Mouse (Mus musculus): ENCODE measurements around the gene Oxsr1.
"Not testable (repeated sequence)": the region's sequence is repeated elsewhere in the genome, so short reads cannot be mapped to it uniquely, and the experiment has no call there.

Gene Oxsr1

DNA sequence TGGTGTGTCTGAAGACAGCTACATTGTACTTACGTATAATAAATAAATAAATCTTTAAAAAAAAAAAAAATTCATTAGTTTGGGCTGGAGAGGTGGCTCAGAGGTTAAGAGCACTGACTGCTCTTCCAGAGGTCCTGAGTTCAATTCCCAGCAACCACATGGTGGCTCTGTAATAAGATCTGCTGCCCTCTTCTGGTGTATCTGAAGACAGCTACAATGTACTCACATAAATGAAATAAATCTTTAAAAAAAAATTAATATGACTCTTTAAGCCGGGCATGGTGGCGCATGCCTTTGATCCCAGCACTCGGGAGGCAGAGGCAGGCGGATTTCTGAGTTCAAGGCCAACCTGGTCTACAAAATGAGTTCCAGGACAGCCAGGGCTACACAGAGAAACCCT, 47.4 kb downstream of the Oxsr1 start:
- not testable (repeated sequence) for DNase-seq (ENCODE audit: low read depth, low spot score)

DNA sequence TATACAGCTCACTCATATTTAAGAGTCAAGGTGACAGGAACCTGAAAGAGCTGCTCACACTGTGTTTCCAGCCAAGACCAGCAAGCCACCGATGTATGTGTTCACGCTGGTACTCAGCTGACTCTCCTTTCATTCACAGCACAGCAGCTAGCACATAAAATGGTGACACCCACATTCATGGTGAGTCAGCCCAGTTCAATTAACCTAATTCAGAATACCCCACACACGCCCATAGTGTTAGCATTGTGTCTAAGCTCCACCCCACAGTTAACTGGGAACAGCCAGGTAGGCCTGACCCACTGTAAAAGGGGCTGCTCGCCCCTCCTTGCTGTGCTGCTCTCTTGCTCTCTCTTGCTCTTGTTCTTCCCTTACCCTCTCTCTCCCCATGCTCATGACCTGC, 50.7 kb downstream of the Oxsr1 start:
- DNase-seq (ENCODE audit: low read depth, low spot score) = peak; percentile 79

DNA sequence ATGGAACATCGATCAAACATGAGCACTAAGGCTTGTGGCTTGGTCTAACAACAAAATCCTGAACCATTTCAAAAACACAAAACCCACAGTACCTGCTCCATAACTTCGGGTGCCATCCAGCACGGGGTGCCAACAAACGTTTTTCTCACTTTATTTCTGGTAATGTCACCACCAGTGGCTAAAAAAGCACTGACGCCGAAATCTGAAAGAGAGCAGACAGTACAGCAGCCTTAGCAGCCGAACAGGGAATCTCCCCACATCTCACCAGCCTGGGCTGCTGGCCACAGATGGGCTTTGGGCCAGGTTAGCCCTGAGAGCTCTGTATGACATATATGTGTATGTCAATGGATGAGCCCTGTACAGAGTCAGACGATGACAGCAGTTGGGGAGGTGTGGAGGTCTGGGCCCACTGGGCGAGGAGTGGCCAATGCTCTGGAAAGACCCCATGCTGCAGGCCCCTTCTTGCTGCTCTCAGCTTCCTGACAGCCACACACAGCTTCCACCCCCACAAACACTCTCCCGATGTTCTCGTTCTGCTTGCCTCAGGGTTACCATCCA, 53.6 kb downstream of the Oxsr1 start:
- DNase-seq (ENCODE audit: low read depth, low spot score) = peak; percentile 68

DNA sequence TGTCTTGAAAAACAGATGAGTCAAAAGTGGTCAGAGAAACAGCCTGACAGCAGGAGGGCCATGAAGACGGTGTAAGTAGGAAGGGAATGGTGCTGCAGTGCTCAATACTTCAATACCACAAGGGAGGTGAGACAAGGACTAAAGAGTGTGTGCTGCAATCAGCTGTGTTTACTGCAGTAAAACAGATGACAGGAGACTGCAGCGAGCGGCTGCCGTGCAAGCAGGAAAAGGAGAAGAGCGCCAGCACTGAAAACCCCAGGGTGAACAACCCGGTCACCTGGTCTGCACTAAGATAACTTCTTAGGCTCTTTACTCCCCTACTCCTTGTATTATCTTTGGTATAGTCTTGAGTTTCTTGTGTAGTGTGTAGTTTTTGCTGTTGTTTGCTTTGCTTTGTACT, 54.1 kb downstream of the Oxsr1 start:
- DNase-seq (ENCODE audit: low read depth, low spot score) = peak; percentile 42

DNA sequence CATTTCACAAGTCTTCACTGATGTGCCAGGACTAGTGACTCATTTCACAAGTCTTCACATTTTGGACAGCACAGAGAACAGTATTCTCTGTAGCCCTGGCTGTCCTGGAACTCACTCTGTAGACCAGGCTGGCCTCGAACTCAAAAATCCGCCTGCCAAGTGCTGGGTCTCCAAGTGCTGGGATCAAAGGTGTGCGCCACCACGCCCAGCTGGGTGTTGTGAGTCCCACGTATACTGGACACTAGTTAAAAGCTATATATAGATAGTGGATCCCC, 56.2 kb downstream of the Oxsr1 start:
- DNase-seq (ENCODE audit: low read depth, low spot score) = not testable (repeated sequence)

DNA sequence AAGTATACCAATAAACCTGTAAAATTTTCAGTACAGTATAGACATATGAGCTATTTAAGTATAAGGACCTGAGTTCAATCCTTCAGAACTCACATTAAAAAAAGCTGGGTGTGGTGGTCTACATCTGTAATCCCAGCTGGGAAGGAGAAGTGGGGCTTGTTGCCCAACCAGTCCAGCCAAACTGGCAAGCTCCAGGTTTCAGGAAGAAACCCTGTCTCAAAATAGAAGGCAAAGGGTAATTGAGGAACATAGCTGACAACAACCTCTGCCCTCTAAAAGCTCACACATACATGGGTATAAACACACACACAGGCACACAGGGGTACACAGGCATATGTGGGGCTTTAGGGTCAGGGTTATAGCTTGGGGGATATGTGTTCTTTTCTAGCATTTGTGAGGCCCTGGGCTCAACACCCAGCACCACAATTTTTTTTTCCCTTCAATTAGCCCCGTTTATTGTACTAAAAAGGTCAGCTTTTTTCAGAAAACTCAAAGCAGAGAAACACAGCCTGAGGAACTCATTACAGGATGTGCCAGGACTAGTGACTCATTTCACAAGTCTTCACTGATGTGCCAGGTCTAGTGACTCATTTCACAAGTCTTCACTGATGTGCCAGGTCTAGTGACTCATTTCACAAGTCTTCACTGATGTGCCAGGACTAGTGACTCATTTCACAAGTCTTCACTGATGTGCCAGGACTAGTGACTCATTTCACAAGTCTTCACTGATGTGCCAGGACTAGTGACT, 56.7 kb downstream of the Oxsr1 start:
- peak; percentile 36 for DNase-seq (ENCODE audit: low read depth, low spot score)

DNA sequence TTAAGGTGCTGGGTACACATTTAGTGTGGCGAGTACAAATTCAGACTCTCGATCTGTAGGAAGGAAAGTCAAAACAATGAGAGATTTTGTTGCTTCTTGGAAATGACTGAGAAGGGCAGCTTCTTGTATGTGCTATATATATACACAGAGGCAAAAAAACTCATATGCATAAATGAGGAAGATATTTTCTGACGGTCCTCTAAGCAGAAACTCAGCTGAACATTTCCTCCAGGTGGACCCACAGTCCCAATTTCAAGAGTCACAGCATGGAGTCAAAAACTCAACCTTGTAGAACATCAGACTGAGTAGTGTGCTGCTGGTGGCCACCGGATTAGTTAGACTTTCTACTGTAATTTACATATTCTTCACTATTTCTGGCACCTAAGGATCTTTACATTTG, 59.2 kb downstream of the Oxsr1 start:
- no peak for DNase-seq (ENCODE audit: low read depth, low spot score)

DNA sequence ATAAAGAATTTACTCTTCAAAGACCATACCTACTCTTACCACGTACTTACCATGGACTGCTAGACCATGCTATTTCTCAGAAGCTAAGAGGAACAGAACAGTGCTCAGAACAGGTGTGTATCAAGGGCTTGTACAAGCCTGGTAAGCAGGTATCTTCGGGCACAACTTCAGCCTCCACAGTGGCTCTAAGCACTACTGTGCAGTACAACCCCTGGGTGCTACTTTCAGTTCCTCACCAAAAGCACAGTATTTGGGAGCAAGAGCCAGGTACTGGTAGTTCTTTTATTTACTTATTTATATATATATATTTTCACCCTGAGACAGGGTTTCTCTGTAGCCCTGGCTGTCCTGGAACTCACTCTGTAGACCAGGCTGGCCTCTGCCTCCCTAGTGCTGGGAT, 61.4 kb downstream of the Oxsr1 start:
- no peak for DNase-seq (ENCODE audit: low read depth, low spot score)

DNA sequence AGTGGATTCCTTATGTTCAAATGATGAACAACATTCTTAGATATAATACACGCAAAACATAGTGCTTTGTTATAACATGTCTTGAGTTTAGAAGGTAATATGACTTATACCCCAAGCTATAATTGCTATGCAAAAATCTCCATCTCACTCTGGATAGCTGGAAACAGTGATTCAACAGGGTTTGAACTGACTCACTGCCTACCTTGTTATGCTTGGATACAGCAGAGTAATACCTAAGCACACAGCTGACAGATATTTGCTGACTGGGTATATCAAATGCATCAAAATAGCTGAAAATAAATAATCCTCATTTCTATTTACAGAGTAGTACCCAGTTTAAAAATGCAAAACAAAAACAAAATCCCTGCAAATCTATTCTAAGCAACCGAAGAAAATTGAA, 63.4 kb downstream of the Oxsr1 start:
- DNase-seq (ENCODE audit: low read depth, low spot score) = no peak

GRCm38 (mm10) chr9:119258128-119258527, 64.1 kb downstream of the Oxsr1 start:
- DNase-seq (ENCODE audit: low read depth, low spot score) = no peak

DNA sequence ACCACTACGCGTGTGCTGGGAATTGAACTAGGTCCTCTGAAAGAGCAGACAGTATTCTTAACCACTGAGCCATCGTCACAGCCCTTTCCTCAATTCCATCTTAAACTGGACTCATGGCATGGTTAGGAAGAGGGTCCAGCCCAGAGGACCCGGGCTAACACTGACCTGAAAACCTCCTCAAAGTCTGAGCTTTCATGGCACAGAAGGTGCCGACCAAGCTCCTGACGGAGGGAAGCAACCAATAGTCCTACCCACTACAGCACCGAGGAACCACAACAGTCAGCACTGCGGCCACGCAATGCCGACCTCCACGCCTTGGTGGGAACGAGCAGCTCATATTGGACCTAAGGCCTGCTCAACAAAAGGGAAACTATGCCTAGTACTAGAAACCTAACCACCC, 66.1 kb downstream of the Oxsr1 start:
- DNase-seq (ENCODE audit: low read depth, low spot score) = no peak

GRCm38 (mm10) chr9:119255096-119255495, 67.1 kb downstream of the Oxsr1 start:
- DNase-seq (ENCODE audit: low read depth, low spot score) = no peak

DNA sequence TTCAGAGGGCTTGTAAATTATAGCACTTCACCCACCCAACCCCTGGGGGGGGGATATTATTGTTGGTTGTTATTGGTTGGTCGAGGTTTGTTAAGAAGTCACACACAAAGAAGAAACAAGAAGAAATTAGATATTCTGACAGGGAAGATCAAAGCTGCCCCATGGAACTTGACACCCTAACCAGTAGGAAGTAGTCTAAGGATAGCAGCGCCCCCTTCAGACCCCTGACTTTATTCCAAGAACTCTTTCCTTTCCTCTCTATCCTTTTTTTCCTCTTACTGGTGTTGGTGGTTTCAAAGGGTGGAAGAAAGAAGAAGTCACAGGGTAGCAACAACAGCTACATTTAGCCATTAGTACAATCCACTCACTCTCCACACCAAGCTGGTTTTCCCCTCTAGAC, 68.0 kb downstream of the Oxsr1 start:
- no peak for DNase-seq (ENCODE audit: low read depth, low spot score)

- DNase-seq (ENCODE audit: low read depth, low spot score) = no peak
Measured at GRCm38 (mm10) chr9:119247996-119248395, 74.2 kb downstream of the Oxsr1 start.

- DNase-seq (ENCODE audit: low read depth, low spot score) = peak; percentile 63
Measured at GRCm38 (mm10) chr9:119246826-119247225, 75.4 kb downstream of the Oxsr1 start.

- no peak for DNase-seq (ENCODE audit: low read depth, low spot score)
Measured at GRCm38 (mm10) chr9:119243981-119244380, 78.2 kb downstream of the Oxsr1 start.

- peak; percentile 6 for DNase-seq (ENCODE audit: low read depth, low spot score)
Measured at GRCm38 (mm10) chr9:119241169-119241865, 80.9 kb downstream of the Oxsr1 start.

GRCm38 (mm10) chr9:119240286-119240997, 81.8 kb downstream of the Oxsr1 start:
- DNase-seq (ENCODE audit: low read depth, low spot score) = peak; percentile 71

GRCm38 (mm10) chr9:119239274-119239673, 83.0 kb downstream of the Oxsr1 start:
- DNase-seq (ENCODE audit: low read depth, low spot score) = no peak

GRCm38 (mm10) chr9:119238796-119239195, 83.4 kb downstream of the Oxsr1 start:
- no peak for DNase-seq (ENCODE audit: low read depth, low spot score)

- no peak for DNase-seq (ENCODE audit: low read depth, low spot score)
Measured at GRCm38 (mm10) chr9:119231552-119231951, 90.7 kb downstream of the Oxsr1 start.

GRCm38 (mm10) chr9:119230829-119231228, 91.4 kb downstream of the Oxsr1 start:
- DNase-seq (ENCODE audit: low read depth, low spot score) = no peak

DNA sequence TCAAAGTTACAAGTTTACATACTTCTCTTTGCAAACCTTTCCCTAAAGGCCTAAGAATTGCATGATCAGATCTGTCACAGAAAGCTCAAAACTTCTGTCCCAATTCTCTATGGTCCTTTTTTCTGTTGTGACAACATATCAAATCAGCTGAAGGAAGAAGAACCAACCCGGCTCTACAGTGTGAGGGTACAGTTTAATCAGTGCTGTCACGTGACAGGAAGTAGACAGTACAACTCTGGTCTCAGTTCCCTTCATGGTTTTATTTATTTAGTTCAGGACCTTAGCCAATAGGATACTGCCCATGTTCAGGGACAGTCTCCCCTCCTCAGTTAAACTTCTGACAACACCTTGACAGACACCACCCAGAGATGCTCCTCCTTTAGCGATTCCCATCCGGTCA, 102.0 kb downstream of the Oxsr1 start:
- DNase-seq (ENCODE audit: low read depth, low spot score) = no peak

Measured in brain, adult 2 months (tissue).